Mouse (Mus musculus): ENCODE data around the gene P4hb. TPM values are rescaled to one million over a fixed set of nuclear protein-coding genes. Genes with fewer than 3 reads are reported as not detected.

P4hb gene
- 311 and 389 TPM in 2 replicates for polyA plus RNA-seq (2015; fragmentation: Nextera tagmentation; extraction: Ambion mirVana)

GRCm38 (mm10) chr11:120572752-120573584, at the start of gene P4hb:
TSS of gene P4hb (minus strand) at chr11:120573253.

DNA sequence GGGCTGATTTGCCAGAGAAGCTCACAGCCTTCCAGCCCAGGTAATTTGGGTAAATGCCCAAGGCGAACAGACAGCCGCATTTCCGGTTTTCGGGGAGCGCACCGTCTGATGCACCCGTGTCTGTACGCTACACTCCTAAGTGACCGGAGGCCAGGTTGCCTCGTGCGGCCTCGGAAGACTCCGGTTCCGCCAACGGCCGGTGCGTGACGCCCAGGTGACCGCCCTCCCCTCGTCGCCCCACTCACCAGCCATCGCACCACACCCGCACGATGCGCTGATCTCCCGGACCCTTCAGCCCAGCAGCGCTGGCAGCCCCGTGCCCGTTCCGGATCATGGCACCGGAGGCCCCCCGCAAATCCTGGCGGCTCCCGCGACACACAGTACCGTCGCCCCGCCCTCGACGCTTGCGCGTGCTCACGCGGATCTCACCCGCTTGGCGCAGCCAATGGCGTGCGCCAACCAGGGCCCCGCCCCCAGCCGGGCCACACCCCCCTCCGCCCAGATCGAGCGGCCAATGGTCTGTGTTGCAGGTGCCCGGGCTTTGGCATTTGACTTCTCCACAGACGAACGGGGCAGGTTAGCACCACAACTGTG, 44.6 kb upstream of the P4hb start, which contains the start of gene Pcyt2:
Gene Pcyt2, minus strand, starts transcription at position 418 of the 594 bp plus-strand sequence.

DNA sequence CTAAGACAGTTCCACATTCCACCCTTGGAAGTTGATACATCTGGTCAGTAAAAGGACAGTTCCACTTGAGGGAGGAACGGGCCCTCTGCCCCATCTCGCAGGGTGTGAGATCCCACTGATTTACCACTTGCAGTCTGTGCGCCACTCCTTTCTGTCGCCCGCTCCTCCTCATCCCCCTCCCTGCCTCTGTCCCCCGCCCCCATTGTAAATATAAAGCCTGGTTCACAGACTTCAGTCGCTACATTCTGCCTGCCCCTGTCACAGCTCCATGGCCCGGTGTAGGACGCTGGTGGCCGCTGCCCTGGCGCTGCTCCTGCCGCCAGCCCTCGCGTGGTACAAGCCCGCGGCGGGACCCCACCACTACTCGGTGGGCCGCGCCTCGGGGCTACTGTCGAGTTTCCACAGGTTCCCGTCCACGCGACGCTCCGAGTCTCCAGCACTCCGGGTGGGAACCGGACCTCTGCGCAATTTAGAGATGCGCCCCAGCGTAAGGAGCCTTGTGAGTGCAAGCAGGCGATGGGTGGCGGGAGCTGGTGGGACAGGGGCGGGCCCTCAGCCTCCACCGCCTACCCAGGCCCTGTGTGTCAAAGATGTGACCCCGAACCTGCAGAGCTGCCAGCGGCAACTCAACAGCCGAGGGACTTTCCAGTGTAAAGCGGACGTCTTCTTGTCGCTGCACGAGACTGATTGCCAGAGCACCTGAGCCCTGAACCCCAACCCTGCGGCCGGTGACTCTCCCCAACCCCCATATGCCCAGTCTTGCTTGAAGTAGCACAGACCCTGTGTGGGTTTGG, 35.4 kb upstream of the P4hb start, which contains the start of gene Npb:
Gene Npb, plus strand, starts transcription at position 237 of the 794 bp plus-strand sequence.

GRCm38 (mm10) chr11:120598283-120598989, 25.4 kb upstream of the P4hb start, which contains the start of the genes Alyref and Anapc11:
TSS of gene Alyref (minus strand) at chr11:120598365.
TSS of gene Anapc11 (plus strand) at chr11:120598421.

GRCm38 (mm10) chr11:120581490-120582267, 8.6 kb upstream of the P4hb start, which contains the start of gene Arhgdia:
TSS of gene Arhgdia (minus strand) at chr11:120581624.

GRCm38 (mm10) chr11:120550810-120551440, 22.1 kb downstream of the P4hb start, which contains the start of gene Ppp1r27:
TSS of gene Ppp1r27 (minus strand) at chr11:120551132.

GRCm38 (mm10) chr11:120549168-120549945, 23.7 kb downstream of the P4hb start, which contains the start of gene Mcrip1:
TSS of gene Mcrip1 (minus strand) at chr11:120549727.

DNA sequence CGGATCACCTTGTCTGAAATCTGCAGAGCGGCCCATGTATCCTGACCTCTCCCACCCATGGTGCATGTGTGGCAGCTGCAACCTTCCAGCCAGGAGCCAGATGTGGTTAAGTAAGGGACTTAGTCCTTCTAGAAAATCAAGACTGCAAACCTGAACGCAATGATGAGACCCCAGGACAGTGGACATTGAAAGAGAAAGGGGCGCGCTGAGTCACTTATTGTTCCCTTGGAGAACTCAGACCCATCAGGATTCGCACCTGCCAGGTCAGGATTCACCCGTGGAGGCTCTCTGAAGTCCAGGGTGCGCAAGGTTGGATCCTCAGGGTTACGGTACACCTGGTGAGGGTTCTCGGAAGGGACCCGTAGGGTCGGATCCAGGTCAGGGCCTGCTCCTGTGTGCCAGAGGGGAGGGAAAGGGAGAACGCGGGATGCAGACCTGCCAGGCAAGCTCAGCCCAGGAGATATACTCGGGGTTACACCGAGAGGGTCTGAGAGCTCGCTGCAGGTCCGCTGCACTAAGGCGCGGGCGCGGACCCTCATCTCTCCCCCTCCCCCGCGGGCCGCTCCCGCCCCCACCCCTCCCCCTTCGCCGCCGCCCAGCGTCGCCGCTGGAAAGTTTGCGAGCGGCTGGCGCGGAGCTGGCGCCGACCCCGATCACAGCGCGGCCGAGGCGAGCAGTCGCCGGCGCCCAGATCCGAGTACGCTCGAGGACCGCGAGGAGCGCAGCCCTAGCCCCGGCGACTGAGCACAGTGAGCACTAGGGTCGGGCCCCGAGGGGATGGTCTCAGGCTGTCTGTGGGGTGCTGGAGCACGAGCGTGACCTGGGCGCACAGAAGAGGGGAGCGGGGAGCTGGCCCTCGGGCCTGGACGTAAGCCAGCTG, 42.7 kb downstream of the P4hb start, which contains the start of gene Gcgr:
Gene Gcgr, plus strand, starts transcription at position 615 of the 880 bp plus-strand sequence.

Other genes with a start within 250 kb of the P4hb start
- gene Actg1, start 224.7 kb downstream of the P4hb start, polyA plus RNA-seq (2015; fragmentation: Nextera tagmentation; extraction: Ambion mirVana), result 620 and 703 TPM in 2 replicates
- 3.7 and 3.9 TPM in 2 replicates for gene Fscn2, start 211.7 kb downstream of the P4hb start, polyA plus RNA-seq (2015; fragmentation: Nextera tagmentation; extraction: Ambion mirVana)
- 13.6 and 17.9 TPM in 2 replicates for gene Faap100, start 194.5 kb downstream of the P4hb start, polyA plus RNA-seq (2015; fragmentation: Nextera tagmentation; extraction: Ambion mirVana)
- 26.1 and 28.5 TPM in 2 replicates for gene Nploc4, start 135.5 kb downstream of the P4hb start, polyA plus RNA-seq (2015; fragmentation: Nextera tagmentation; extraction: Ambion mirVana)
- gene Tspan10, start 130.6 kb downstream of the P4hb start, polyA plus RNA-seq (2015; fragmentation: Nextera tagmentation; extraction: Ambion mirVana), result 0.07 TPM in 1 of 2 replicates, not detected in the other
- gene Pde6g, start 119.8 kb downstream of the P4hb start, polyA plus RNA-seq (2015; fragmentation: Nextera tagmentation; extraction: Ambion mirVana), result 0.32 and 0.35 TPM in 2 replicates
- 40.3 and 48.5 TPM in 2 replicates for gene Oxld1, start 115.2 kb downstream of the P4hb start, polyA plus RNA-seq (2015; fragmentation: Nextera tagmentation; extraction: Ambion mirVana)
- 8.1 and 8.7 TPM in 2 replicates for gene Ccdc137, start 115.1 kb downstream of the P4hb start, polyA plus RNA-seq (2015; fragmentation: Nextera tagmentation; extraction: Ambion mirVana)
- gene Arl16, start 105.6 kb downstream of the P4hb start, polyA plus RNA-seq (2015; fragmentation: Nextera tagmentation; extraction: Ambion mirVana), result 28.0 and 33.5 TPM in 2 replicates
- 191 and 195 TPM in 2 replicates for gene Mrpl12, start 88.6 kb downstream of the P4hb start, polyA plus RNA-seq (2015; fragmentation: Nextera tagmentation; extraction: Ambion mirVana)
- gene Slc25a10, start 81.4 kb downstream of the P4hb start, polyA plus RNA-seq (2015; fragmentation: Nextera tagmentation; extraction: Ambion mirVana), result 15.4 and 38.7 TPM in 2 replicates
- 0.17 and 0.27 TPM in 2 replicates for gene Gcgr, start 42.6 kb downstream of the P4hb start, polyA plus RNA-seq (2015; fragmentation: Nextera tagmentation; extraction: Ambion mirVana)
- gene Mcrip1, start 23.5 kb downstream of the P4hb start, polyA plus RNA-seq (2015; fragmentation: Nextera tagmentation; extraction: Ambion mirVana), result 123 and 145 TPM in 2 replicates
- gene Ppp1r27, start 22.1 kb downstream of the P4hb start, polyA plus RNA-seq (2015; fragmentation: Nextera tagmentation; extraction: Ambion mirVana), result 121 and 146 TPM in 2 replicates
- gene Arhgdia, start 8.4 kb upstream of the P4hb start, polyA plus RNA-seq (2015; fragmentation: Nextera tagmentation; extraction: Ambion mirVana), result 252 and 323 TPM in 2 replicates
- gene Alyref, start 25.1 kb upstream of the P4hb start, polyA plus RNA-seq (2015; fragmentation: Nextera tagmentation; extraction: Ambion mirVana), result 130 and 181 TPM in 2 replicates
- gene Anapc11, start 25.2 kb upstream of the P4hb start, polyA plus RNA-seq (2015; fragmentation: Nextera tagmentation; extraction: Ambion mirVana), result 109 and 118 TPM in 2 replicates
- gene Npb, start 35.2 kb upstream of the P4hb start, polyA plus RNA-seq (2015; fragmentation: Nextera tagmentation; extraction: Ambion mirVana), result 1.2 and 2.0 TPM in 2 replicates
- gene Pcyt2, start 44.7 kb upstream of the P4hb start, polyA plus RNA-seq (2015; fragmentation: Nextera tagmentation; extraction: Ambion mirVana), result 35.3 and 46.1 TPM in 2 replicates
- 11.3 and 14.0 TPM in 2 replicates for gene Sirt7, start 52.0 kb upstream of the P4hb start, polyA plus RNA-seq (2015; fragmentation: Nextera tagmentation; extraction: Ambion mirVana)
- gene Mafg, start 60.3 kb upstream of the P4hb start, polyA plus RNA-seq (2015; fragmentation: Nextera tagmentation; extraction: Ambion mirVana), result 22.0 TPM in 2 replicates
- gene Pycr1, start 70.5 kb upstream of the P4hb start, polyA plus RNA-seq (2015; fragmentation: Nextera tagmentation; extraction: Ambion mirVana), result 24.8 and 35.6 TPM in 2 replicates
- gene Myadml2, start 74.9 kb upstream of the P4hb start, polyA plus RNA-seq (2015; fragmentation: Nextera tagmentation; extraction: Ambion mirVana), result 73.4 and 83.9 TPM in 2 replicates
- 1.9 and 3.8 TPM in 2 replicates for gene Notum, start 87.9 kb upstream of the P4hb start, polyA plus RNA-seq (2015; fragmentation: Nextera tagmentation; extraction: Ambion mirVana)
- gene Aspscr1, start 99.7 kb upstream of the P4hb start, polyA plus RNA-seq (2015; fragmentation: Nextera tagmentation; extraction: Ambion mirVana), result 63.0 and 64.1 TPM in 2 replicates
- gene Cenpx, start 140.5 kb upstream of the P4hb start, polyA plus RNA-seq (2015; fragmentation: Nextera tagmentation; extraction: Ambion mirVana), result 105 and 106 TPM in 2 replicates
- gene Lrrc45, start 140.7 kb upstream of the P4hb start, polyA plus RNA-seq (2015; fragmentation: Nextera tagmentation; extraction: Ambion mirVana), result 12.6 and 14.1 TPM in 2 replicates
- gene Rac3, start 148.2 kb upstream of the P4hb start, polyA plus RNA-seq (2015; fragmentation: Nextera tagmentation; extraction: Ambion mirVana), result 2.7 and 4.5 TPM in 2 replicates
- 7.3 and 17.3 TPM in 2 replicates for gene Dcxr, start 154.0 kb upstream of the P4hb start, polyA plus RNA-seq (2015; fragmentation: Nextera tagmentation; extraction: Ambion mirVana)
- 10.2 and 19.5 TPM in 2 replicates for gene Cbr2, start 158.9 kb upstream of the P4hb start, polyA plus RNA-seq (2015; fragmentation: Nextera tagmentation; extraction: Ambion mirVana)
- gene Hmga1b, start 189.5 kb upstream of the P4hb start, polyA plus RNA-seq (2015; fragmentation: Nextera tagmentation; extraction: Ambion mirVana), result 1.5 TPM in 2 replicates
- gene Rfng, start 211.0 kb upstream of the P4hb start, polyA plus RNA-seq (2015; fragmentation: Nextera tagmentation; extraction: Ambion mirVana), result 10.9 and 13.1 TPM in 2 replicates
- gene Gps1, start 211.0 kb upstream of the P4hb start, polyA plus RNA-seq (2015; fragmentation: Nextera tagmentation; extraction: Ambion mirVana), result 87.6 and 93.4 TPM in 2 replicates
- 35.4 and 37.5 TPM in 2 replicates for gene Dus1l, start 223.2 kb upstream of the P4hb start, polyA plus RNA-seq (2015; fragmentation: Nextera tagmentation; extraction: Ambion mirVana)